Mouse (Mus musculus): ENCODE results near the gene Ubac2. TPM values are rescaled to one million over a fixed set of nuclear protein-coding genes. Genes with fewer than 3 reads are reported as not detected.

The Ubac2 gene
- polyA plus RNA-seq, 1 experiment: 102 TPM

DNA sequence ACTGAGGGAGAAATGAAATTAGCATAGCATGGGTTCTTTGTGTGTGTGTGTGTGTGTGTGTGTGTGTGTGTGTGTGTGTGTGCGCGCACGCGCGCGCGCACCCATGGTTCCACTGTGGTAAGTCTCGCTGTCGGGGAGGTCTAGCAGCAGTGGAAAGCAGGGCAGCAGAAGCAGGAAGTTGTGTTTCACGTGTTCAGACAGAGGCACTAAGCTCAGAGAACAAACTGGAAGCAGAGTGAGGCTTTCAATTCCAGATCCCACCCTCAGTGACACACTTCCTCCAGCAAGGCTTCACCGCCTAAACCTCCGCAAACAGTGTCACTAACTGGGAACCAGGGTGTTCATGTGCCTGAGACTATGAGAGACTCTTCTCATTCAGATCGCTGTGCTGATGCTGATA, 131.1 kb downstream of the Ubac2 start:
- no peaks in the 10 kb centered on the region for H3K27me3 ChIP-seq (ENCODE audit: control insufficient read depth, insufficient read depth, low read length)
- DNase-seq: peak; percentile 69
- peak overlapping the region; percentile 77 for H3K27ac ChIP-seq (ENCODE audit: control insufficient read depth, insufficient read depth, low read length)
- no peak overlapping the region for H3K4me3 ChIP-seq (ENCODE audit: control insufficient read depth, insufficient read depth, low read length)
- peaks cover 47% of the 10 kb centered on the region for H3K4me1 ChIP-seq (replicated peaks; ENCODE audit: control insufficient read depth, insufficient read depth, low read length)
- H3K36me3 ChIP-seq (ENCODE audit: control insufficient read depth, insufficient read depth, low read length): no peaks in the 10 kb centered on the region
- WGBS: 5% methylated on average over 13 of the region's 13 CpGs
- no peak for TF ChIP-seq CTCF (IDR thresholded peaks at IDR 0.05; ENCODE audit: borderline replicate concordance, control insufficient read depth, extremely low read depth, insufficient read depth, low read length, poor library complexity)
- TF ChIP-seq POLR2A (IDR thresholded peaks at IDR 0.05; ENCODE audit: control insufficient read depth, extremely low read depth, insufficient read depth, low read length, poor library complexity): no peak

DNA sequence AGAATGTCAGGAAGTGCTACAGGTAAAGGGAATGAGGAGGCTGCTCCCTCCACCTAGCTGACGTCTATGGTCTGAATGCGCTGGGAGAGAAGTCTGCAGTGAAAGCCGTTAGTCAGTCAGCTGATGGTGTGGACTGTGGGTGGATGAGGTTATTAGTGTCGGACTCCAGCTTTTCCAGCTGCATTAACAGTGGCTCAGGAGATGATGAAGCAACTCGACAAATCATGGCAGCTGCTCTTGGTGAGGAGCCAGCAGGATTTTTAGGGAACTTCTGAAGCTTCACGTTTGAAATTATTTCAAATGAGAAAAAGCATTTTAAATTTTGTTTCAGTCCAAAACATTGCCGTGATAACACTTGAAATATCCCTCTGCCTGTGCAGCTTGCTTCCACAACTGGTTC, 131.9 kb downstream of the Ubac2 start:
- WGBS: 92% methylated on average over 7 of the region's 7 CpGs
- DNase-seq: no peak
- Histone ChIP-seq H3K4me1 (replicated peaks; ENCODE audit: control insufficient read depth, insufficient read depth, low read length) (peaks cover 49% of the 10 kb centered on the region), H3K4me3 (ENCODE audit: control insufficient read depth, insufficient read depth, low read length) (no peak overlapping the region), H3K27me3 (ENCODE audit: control insufficient read depth, insufficient read depth, low read length) (no peaks in the 10 kb centered on the region), H3K27ac (ENCODE audit: control insufficient read depth, insufficient read depth, low read length) (peak overlapping the region; percentile 42; the same call in 1 of the 2 replicates), H3K36me3 (ENCODE audit: control insufficient read depth, insufficient read depth, low read length) (no peaks in the 10 kb centered on the region)
- TF ChIP-seq POLR2A (IDR thresholded peaks at IDR 0.05; ENCODE audit: control insufficient read depth, extremely low read depth, insufficient read depth, low read length, poor library complexity) (no peak), CTCF (IDR thresholded peaks at IDR 0.05; ENCODE audit: borderline replicate concordance, control insufficient read depth, extremely low read depth, insufficient read depth, low read length, poor library complexity) (no peak)

DNA sequence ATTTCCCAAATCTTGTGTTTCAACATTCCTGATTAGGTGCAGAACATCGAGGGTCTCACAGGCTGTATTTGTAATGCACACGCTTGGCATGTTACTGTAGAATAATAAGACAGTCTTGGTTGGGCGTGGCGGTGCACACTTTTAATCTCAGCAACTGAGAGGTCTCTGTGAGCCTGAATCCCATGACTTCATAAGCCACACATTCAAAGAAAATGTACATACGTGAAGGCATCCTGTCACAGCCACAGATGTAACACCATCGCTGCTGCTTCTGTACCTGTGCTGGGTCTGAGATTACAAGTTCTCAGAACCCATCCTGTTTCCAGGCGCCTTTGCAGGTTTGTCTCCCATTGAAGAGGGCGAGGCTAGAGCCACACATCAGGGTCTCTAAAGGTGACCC, 133.3 kb downstream of the Ubac2 start:
- Histone ChIP-seq H3K4me1 (replicated peaks; ENCODE audit: control insufficient read depth, insufficient read depth, low read length) (peaks cover 54% of the 10 kb centered on the region), H3K27me3 (ENCODE audit: control insufficient read depth, insufficient read depth, low read length) (no peaks in the 10 kb centered on the region), H3K4me3 (ENCODE audit: control insufficient read depth, insufficient read depth, low read length) (no peak overlapping the region), H3K27ac (ENCODE audit: control insufficient read depth, insufficient read depth, low read length) (peak overlapping the region; percentile 83), H3K36me3 (ENCODE audit: control insufficient read depth, insufficient read depth, low read length) (no peaks in the 10 kb centered on the region)
- WGBS: 78% methylated on average over 8 of the region's 8 CpGs
- no peak for DNase-seq
- no peak for TF ChIP-seq CTCF (IDR thresholded peaks at IDR 0.05; ENCODE audit: borderline replicate concordance, control insufficient read depth, extremely low read depth, insufficient read depth, low read length, poor library complexity)
- no peak for TF ChIP-seq POLR2A (IDR thresholded peaks at IDR 0.05; ENCODE audit: control insufficient read depth, extremely low read depth, insufficient read depth, low read length, poor library complexity)

DNA sequence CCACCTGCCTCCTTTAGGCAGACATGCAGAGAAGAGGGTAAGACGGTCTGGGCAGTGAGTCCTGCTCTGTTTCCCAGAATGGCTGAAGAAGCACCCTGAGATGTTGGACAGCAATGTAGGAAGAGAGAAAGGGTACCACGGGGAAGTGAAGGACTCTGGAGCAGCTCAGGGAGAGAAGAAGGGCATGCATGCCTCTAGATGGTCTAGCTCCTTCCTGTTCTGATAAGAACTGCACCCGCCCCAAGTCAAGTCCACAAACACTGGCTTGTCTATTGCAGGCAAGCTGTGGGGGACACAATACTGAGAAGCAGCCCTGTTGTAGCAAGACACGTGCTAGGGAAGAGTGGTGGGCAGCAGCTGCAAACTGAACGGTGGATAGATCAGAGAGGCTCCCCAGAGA, 133.8 kb downstream of the Ubac2 start:
- TF ChIP-seq CTCF (IDR thresholded peaks at IDR 0.05; ENCODE audit: borderline replicate concordance, control insufficient read depth, extremely low read depth, insufficient read depth, low read length, poor library complexity) (no peak), POLR2A (IDR thresholded peaks at IDR 0.05; ENCODE audit: control insufficient read depth, extremely low read depth, insufficient read depth, low read length, poor library complexity) (no peak)
- peak overlapping the region; percentile 83 for H3K27ac ChIP-seq (ENCODE audit: control insufficient read depth, insufficient read depth, low read length)
- no peak overlapping the region for H3K4me3 ChIP-seq (ENCODE audit: control insufficient read depth, insufficient read depth, low read length)
- H3K36me3 ChIP-seq (ENCODE audit: control insufficient read depth, insufficient read depth, low read length): no peaks in the 10 kb centered on the region
- no peaks in the 10 kb centered on the region for H3K27me3 ChIP-seq (ENCODE audit: control insufficient read depth, insufficient read depth, low read length)
- DNase-seq: peak; percentile 21
- H3K4me1 ChIP-seq (replicated peaks; ENCODE audit: control insufficient read depth, insufficient read depth, low read length): peaks cover 54% of the 10 kb centered on the region
- 30% methylated on average over 5 of the region's 5 CpGs for WGBS

DNA sequence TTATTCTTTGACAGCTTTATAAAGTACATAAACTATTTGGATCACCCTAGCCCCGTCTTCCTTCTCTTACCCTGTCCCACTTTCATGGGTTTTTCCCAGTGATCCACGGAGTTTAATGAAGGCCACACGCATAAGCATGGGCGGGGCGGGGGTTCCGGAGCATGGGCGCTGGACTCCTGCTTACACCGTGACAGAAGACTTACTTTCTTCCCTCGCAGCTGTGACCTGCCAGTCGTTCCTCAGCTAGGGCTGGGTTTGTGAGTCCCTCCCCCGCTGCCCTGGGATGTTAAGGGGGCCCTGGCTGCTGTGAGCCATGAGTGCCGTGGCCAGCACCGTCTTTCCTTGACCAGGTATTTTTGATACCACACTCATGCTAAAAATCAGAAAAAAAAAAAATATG, 134.4 kb downstream of the Ubac2 start:
- WGBS: 57% methylated on average over 13 of the region's 13 CpGs
- Histone ChIP-seq H3K36me3 (ENCODE audit: control insufficient read depth, insufficient read depth, low read length) (no peaks in the 10 kb centered on the region), H3K4me3 (ENCODE audit: control insufficient read depth, insufficient read depth, low read length) (no peak overlapping the region), H3K27me3 (ENCODE audit: control insufficient read depth, insufficient read depth, low read length) (no peaks in the 10 kb centered on the region), H3K4me1 (replicated peaks; ENCODE audit: control insufficient read depth, insufficient read depth, low read length) (peaks cover 57% of the 10 kb centered on the region), H3K27ac (ENCODE audit: control insufficient read depth, insufficient read depth, low read length) (peak overlapping the region; percentile 74)
- DNase-seq: peak; percentile 38
- TF ChIP-seq CTCF (IDR thresholded peaks at IDR 0.05; ENCODE audit: borderline replicate concordance, control insufficient read depth, extremely low read depth, insufficient read depth, low read length, poor library complexity) (no peak), POLR2A (IDR thresholded peaks at IDR 0.05; ENCODE audit: control insufficient read depth, extremely low read depth, insufficient read depth, low read length, poor library complexity) (no peak)

DNA sequence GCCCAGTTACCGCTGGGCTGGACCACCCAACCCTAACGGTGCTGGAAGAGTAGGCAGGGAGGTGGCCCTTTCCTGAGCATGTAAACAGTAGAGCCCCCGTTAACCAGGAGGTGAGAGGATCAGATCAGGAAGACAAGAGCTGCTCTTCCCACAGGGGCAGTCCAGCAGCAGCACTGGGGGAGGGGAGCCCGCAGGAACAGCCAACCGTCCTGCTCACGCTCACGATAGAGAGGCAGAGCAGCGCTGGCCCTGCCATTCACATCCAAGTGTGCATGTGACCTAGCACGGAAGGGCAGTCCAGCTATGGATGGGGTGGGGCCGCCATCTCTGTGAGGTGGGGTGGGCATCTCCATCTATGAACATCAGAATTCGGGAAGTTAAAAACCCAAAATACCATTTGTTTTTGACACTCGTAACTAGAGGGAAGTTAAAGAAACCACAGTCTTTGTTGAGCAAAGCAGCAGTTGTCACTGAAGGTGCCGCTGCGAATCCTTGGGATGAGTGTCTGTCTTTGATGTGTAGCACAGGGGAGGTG, 135.1 kb downstream of the Ubac2 start:
- no peaks in the 10 kb centered on the region for H3K36me3 ChIP-seq (ENCODE audit: control insufficient read depth, insufficient read depth, low read length)
- peaks cover 60% of the 10 kb centered on the region for H3K4me1 ChIP-seq (replicated peaks; ENCODE audit: control insufficient read depth, insufficient read depth, low read length)
- TF ChIP-seq CTCF (IDR thresholded peaks at IDR 0.05; ENCODE audit: borderline replicate concordance, control insufficient read depth, extremely low read depth, insufficient read depth, low read length, poor library complexity) (no peak), POLR2A (IDR thresholded peaks at IDR 0.05; ENCODE audit: control insufficient read depth, extremely low read depth, insufficient read depth, low read length, poor library complexity) (no peak)
- peak; percentile 52 for DNase-seq
- 0 out of 2 replicates have a peak overlapping the region, but pooled peaks have one; percentile 4 for H3K4me3 ChIP-seq (ENCODE audit: control insufficient read depth, insufficient read depth, low read length)
- WGBS: 10% methylated on average over 14 of the region's 14 CpGs
- peak overlapping the region; percentile 74 for H3K27ac ChIP-seq (ENCODE audit: control insufficient read depth, insufficient read depth, low read length)
- no peaks in the 10 kb centered on the region for H3K27me3 ChIP-seq (ENCODE audit: control insufficient read depth, insufficient read depth, low read length)

DNA sequence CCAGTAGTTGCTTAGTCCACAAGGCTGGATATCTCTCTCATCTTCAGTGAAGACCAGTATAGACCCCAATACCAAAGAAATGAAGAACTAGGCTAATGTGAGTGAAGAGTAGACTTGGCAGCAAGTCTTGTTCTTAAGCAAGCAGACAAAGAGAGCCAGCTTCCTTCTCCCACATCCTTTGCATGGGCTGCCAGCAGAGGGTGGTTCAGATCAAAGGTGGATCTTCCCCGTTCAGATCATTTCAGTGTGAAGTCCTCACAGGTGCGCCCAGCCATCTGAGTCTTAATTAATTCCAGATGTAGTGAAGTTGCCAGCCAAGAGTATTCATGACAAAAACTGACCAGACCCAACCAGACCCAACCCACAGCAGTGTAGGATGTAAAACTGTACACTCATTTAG, 139.5 kb downstream of the Ubac2 start:
- no peak overlapping the region for H3K27ac ChIP-seq (ENCODE audit: control insufficient read depth, insufficient read depth, low read length)
- TF ChIP-seq CTCF (IDR thresholded peaks at IDR 0.05; ENCODE audit: borderline replicate concordance, control insufficient read depth, extremely low read depth, insufficient read depth, low read length, poor library complexity) (no peak), POLR2A (IDR thresholded peaks at IDR 0.05; ENCODE audit: control insufficient read depth, extremely low read depth, insufficient read depth, low read length, poor library complexity) (no peak)
- H3K27me3 ChIP-seq (ENCODE audit: control insufficient read depth, insufficient read depth, low read length): no peaks in the 10 kb centered on the region
- 7% methylated on average over 2 of the region's 2 CpGs for WGBS
- H3K36me3 ChIP-seq (ENCODE audit: control insufficient read depth, insufficient read depth, low read length): no peaks in the 10 kb centered on the region; the same call in 1 of the 2 replicates
- H3K4me1 ChIP-seq (replicated peaks; ENCODE audit: control insufficient read depth, insufficient read depth, low read length): peaks cover 37% of the 10 kb centered on the region
- no peak overlapping the region for H3K4me3 ChIP-seq (ENCODE audit: control insufficient read depth, insufficient read depth, low read length)
- DNase-seq: no peak

Data from thymus, adult 2 months (tissue).